Mouse (Mus musculus) left cerebral cortex, adult 11 months (tissue): ENCODE measurements at regions not wholly inside any gene's neighbourhood (a gene's known extent, or its start where the extent isn't known, plus 50 kb on each side); places are given as distances from the start of the nearest gene placed in this dataset.
A peak's percentile ranks its signal among the peaks of the same experiment; 100 is the strongest.

Source experiments
- DNase-seq: peaks from one replicate; pipeline ENCODE4 v3.0.0; 2022; ENCODE audit warnings: low spot score

DNA sequence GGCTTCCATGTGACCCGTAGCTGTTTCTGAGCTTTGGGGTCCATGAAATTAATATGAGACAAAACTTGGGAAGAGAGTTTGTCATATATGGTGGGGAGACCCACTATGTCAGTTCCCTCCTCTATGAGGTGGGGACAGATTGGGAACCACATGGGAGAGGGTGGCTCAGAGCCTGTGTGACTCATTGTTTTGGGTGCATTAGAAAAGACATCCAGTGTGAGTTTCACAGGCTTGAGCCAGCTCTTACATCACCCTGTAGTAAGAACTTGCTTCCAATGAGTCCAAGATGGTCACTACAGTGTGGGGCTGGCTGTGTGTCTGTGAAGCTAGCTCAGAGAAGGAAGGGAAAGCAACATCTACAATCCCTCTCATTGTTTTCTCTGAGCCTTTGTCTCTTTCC is 314.6 kb upstream of the Myt1l start:
- no peak for DNase-seq

DNA sequence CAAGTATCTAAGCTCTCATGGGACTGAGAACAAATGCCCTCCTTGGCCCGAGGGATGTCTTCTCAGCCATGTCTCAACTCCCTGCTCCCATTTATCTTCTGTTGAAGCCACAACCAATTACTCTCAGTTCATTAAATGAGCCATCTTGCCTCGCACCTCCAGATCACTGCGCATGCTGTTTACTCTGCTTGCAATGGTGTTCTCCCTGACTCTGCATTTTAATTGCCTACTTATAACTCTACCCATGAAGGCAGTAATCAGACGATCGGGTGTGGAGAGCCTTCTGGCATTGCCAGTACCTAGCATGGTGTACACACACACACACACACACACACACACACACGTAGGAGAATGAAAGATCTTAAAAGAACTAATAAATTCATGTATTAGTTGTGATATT is 306.1 kb upstream of the Myt1l start:
- DNase-seq: no peak

DNA sequence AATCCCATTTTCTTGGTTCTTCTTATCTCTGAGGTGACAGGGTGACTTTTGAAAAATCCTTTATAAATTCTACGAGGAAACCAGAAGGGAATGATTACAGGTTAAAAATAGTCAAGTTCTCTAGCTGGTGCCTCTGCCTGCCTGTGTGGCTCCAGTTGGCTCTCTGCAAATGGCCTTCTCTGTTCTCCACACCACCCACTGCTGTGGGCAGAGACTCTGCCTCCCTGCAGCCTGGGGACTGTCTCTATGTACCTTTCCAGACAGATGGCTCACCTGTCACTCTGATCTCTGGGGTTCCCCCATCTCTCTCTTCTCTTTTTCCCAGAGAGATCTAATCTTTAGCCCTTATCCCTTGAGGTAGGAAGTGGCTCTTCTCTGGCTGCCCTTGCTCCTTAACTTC is 302.2 kb upstream of the Myt1l start:
- DNase-seq: no peak

DNA sequence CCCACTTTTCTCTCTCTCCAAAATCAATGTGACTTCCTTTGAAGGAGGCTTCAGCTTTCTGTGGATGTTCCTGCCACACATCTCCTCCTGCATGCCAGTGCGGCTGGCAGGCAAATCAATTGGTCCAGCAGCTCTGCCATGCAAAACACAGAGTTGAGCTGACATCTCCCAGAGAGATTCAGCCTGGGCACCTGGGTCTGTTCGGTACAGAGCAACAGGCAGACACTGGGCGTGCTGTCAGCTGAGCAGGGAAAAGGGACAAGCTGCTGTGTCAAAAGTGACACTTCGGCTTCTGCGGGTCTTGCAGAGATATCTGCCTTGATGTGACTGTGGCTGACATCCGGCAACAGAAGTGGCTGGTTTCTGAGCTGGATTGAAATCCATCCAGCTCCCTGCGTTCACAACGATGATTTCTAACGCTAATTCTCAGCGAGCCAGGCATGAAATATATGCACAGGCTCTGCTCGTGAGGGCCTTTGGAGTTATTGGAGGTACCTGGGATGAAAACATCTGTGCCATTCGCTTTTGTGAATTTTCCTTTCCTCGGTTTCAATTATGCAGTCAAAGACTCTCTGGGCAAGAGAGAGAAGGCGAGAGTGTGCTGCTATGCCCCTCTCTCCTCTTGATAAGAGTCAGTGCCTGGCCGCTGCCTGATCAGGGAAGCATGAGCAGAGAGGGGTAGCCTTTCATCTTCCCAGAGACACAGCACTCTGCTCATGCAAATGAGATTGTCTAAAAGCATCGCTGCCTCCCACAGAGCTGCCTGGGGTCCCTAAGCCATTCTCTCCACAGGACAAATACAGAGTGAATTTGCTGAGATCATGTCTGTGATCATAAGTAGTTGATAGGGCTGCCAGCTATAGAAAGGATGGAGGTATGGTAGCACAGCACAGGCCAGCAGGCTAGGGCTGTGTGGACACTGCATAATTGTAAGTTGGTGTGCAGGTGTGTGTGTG is 295.4 kb upstream of the Myt1l start:
- DNase-seq: no peak

DNA sequence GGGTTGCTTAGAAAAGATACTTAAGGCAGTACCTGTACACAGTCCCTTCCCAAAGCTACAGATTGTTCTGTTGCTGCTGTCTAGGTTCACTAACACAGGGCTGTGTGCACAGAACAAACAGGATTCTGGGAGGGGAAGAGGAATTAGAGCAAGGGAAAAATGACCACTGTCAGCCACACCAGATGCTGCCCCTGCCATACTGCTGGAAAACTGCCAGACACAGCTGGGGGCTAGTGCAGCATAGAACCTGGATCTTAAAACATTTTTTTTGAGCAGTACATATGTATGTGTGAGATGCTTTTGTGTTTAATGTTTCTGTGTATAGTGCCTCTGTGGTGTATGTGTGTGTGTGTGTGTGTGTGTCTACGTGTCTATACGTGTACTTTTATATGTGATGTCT is 291.7 kb upstream of the Myt1l start:
- no peak for DNase-seq

DNA sequence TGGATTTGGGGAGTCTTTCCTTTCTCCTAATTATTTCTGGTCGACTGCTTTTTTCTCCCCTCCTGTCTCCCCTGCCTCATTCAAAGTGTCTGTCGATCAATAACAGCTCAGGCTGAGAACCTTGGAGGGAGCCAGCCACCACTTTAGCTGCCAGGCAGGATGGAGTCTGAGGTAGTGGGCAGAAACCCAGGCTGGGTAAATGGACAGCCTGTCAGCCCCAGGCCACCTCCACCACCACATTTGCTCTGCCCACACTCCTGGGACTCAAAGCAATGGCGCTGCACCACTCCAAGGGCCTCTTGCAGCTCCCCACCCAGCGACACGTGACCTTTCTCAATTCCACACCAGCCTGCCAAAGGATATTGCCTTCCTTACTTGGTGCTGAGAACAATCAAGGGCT is 290.7 kb upstream of the Myt1l start:
- DNase-seq: no peak

DNA sequence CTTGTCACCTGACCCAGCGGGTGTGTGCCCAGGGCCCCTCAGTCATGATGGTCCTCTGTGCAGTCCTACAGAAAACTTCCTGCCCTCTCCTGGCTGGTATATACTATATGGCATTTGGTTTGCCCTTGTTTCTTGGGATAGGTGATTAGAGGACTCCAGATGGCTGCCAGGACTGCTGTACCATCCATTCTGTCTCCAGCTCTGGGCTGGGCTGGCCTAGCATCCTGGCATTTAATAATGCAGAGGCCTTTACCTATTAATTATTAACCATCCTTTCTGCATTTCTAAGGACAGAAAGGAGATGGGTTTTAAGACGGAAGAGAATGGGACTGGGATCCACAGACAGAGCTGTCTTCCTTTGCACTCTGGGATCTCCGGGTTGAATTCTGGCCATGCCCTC is 288.7 kb upstream of the Myt1l start:
- DNase-seq: no peak

DNA sequence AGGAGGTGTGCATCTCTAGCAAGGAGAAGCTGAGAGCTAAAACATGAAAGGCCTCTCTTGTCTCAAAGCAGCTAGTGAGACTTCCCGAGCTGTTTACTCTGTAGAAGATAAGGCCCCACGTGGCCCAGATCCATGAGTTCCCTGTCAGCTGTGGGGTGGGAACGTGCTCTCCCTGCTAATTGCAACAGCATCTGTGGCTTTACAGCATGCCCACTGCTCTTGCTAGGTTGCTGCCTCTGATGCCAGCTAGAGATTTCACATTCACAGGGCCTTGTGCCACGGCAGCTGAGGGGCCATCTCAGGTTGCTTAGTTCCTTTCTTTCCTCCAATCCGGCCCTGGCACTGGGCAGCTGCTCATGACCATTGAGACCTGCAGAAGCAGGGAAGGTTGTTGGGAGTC is 288.2 kb upstream of the Myt1l start:
- DNase-seq: peak; percentile 47

DNA sequence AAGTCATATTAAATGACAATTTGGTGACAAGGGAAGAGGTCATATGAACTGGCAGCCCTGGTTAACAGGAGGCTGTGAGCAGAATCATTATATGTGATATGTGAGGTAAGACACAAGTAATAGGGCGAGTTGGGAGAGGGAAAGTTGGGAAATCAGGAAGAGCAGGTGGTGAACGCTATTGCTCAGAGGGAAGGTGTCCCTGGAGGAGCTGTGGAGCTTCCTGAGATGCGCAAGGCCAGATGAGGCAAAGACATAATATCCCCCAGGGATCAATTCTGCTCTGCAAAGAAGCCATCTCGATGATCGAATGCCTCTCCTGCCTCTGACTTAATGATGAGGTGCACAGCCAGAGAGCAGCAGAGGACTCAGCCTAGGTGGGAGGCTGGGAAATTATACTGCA is 285.1 kb upstream of the Myt1l start:
- DNase-seq: no peak

DNA sequence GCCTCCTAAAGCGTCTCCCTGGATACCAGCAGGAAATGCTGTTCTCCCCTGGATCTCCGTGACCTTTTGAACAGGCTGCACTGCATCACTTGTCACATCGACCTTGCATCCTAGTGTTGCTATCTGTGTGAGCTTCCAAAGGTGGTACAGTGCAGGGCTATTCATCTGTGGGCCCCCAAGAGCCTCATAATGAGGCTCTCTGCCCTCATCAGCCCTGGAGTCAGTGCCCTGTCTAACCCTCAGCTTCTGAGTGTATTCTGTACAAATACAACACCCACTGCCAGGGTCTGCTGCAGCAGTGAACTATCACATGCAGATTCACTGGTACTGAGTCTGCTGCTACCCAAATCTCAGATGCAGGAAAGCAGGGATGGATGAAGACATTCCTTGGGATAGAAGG is 282.1 kb upstream of the Myt1l start:
- DNase-seq: no peak

DNA sequence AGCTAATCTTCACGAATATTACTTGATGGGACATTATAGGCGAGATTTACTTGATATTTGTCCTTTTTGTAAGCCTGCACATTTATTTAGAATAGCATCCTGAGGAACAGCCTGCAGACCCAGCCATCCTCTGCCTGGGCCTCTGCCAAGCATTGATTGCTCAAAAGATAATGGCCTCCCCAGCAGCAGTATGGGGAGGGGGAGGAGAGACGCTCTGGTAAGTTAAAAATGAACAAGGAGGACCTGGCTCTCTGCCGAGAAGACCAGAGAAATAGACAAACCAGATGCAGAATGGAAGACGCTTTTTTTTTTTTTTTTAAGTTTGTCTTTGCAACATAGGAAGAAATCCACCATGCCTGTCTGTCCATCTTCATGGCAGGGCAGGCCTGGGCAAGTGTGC is 280.8 kb upstream of the Myt1l start:
- no peak for DNase-seq

DNA sequence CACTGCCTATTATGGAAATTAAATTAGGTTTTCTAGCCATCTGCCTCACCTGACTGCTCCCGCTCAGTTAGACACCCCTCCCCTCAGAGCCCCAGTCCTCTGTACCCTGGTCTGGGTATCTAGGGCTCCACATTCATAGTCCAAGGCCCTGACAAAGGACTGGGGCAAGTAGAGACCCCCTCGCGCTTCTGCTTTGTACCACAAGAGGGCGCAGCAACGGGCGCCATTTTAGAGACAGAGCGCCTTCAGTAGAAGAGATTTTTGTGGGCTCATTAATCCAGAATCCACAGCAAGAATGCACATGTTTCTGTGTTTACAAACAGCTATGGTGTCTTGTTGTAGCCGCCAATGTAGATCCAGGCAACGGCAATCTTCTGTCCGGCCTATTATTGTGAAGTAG is 279.7 kb upstream of the Myt1l start:
- no peak for DNase-seq

DNA sequence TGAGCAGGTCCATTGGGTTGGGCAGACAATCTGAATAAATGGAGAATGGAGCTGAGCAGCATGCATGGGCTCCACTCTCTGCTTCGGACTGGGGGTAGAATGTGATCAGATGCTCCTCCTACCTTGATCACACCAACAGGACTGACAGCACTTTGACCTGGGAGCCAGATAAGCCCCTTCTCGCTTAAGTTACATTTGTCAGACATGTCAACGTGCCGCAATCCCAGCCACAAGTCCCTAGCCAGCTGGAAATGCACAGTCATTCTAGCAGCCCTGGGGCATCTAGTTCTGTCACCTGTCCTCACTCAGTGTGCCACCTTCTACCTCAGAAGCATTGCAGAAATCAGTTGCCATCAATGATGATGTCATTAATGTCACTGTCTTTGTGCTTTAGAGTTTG is 272.1 kb upstream of the Myt1l start:
- DNase-seq: no peak

DNA sequence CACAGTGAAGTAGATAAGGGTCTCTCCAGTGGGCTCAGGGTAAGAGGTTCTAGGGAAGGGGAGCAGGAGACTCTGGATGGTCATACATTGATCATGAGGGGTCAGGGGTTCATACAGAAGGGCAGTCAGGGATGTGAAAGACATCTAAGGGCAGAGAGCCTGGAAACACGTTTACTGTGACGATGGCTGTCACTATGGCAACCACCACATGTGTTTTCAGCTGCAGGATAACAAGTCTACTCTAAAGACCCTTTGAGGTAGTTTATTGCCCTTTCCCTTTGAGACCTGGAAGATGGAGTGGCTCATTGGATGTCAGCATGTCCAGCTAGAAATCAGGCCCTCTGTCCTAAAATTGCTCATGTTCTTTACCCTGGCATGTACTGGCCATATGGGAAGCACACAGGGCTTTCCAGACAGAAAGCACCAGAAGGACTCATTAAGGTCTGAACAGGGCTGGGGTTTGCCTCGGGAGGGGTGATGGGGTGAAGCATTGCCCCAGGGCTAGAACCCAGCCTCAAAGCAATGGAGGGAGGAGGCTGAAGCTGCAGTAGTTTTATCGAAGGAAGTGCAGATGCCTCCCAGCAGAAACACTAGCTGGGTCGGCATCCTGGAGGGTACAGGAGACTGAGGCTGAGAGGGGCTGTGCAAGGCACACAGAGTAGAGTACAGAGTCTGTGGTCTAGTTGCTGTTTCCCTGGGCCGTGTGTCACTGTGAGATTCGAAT is 271.0 kb upstream of the Myt1l start:
- DNase-seq: no peak

DNA sequence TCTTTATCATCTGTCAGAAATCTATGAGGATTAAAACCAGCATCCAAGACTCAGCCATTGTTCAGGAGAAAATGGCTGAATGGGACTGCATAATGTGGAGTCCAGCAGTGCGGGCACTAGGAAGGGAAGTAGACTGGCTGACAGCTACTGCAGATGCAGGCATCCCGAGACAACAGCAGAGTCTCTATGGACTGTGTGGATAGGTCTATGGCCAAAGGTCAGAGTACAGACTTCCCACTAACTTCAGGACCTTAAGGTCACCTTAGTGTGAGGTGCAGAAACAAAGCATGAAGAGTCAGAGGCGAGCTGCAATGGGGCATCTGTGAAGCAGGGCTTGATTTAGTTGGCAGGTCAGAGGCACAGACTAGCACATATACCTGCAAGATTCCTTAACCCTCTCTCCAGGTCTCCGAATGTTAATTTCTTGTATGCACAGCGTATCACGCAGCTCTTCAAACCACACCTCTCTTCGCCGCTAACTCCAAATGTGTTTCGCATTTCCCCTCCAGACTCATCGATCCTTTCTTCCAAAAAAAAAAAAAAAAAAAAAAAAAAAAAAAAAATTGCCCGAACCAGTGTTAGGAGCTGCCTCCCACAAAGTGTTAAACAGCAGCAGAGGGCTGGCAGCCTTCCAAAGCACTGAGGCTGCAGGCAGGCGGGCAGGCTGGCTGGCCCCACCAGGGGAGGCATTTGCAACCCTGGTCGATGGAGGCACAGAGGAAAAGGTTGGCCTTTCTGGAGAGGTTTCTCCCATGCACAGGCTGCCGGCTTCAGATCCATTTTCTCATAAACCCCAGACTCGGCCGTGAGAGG is 270.2 kb upstream of the Myt1l start:
- peak; percentile 27 for DNase-seq

DNA sequence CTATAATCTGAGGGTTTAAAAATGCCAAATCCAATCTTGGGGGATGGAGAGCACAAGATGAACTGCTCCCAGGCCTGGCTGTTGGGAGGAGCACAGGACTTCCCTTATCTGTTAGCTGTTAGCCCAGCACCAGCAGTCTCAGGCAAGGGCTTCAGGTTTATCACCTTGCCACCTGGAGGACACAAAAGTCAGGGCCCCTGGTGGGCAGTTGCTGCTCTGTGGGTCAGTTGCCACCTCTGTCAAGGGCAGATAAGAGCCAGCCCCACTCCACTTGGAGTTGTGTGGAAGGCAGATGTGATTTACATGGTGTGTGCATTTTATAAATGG is 269.7 kb upstream of the Myt1l start:
- DNase-seq: no peak

DNA sequence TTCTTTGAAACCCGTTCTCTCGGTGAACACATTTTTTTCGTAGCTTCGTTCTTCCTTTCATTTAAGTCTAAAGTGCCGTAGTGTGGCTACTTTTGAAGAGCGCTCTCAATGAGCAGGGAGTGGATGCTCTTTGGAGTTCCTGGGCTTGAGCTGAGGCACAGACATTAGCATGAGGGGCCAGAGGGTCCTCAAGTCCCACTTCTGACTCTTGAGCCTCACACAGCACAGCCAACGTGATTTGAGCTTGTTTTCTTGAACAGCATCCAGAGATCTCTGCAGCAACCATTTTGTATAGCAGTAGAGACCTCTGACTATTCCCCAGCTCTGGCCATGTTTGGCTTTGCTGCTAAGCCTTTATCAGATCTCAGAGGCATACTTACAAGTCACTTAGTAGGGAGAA is 269.2 kb upstream of the Myt1l start:
- DNase-seq: no peak

DNA sequence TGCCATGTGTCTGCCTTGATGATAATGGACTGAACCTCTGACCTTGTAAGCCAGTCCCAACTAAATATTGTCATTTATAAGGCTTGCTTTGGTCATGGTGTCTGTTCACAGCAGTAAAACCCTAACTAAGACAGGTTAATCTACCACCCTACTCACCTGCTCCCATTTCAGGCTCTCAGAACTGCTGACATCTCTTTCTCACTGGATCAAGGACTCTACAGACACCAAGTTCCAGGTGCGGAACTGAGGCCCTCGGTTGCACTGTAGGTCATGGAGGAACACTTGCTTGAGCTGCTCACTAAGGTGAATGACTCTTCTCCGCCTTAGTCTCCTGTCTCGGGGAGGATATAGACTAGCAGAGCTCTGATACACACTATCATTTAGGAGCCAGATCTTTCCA is 254.0 kb upstream of the Myt1l start:
- DNase-seq: no peak

DNA sequence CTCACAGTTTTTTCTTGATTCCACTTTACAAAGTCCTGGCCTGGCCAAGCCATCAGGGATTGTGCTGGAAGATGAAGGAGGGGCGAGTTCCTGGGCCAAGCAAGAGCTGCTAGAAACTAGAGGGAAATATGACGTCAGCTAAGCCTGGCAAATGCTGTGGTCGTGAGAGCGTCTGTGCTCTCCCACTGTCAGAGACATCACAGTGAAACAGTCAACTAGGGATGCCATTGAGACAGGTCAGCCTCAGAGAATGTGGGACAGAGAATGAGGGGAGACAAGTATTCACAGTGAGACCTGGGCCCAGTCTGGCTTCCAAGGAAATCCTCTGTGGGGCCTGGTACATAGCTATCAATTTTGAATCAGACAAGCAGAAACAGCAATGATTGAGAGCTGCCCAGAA is 252.5 kb upstream of the Myt1l start:
- DNase-seq: no peak

DNA sequence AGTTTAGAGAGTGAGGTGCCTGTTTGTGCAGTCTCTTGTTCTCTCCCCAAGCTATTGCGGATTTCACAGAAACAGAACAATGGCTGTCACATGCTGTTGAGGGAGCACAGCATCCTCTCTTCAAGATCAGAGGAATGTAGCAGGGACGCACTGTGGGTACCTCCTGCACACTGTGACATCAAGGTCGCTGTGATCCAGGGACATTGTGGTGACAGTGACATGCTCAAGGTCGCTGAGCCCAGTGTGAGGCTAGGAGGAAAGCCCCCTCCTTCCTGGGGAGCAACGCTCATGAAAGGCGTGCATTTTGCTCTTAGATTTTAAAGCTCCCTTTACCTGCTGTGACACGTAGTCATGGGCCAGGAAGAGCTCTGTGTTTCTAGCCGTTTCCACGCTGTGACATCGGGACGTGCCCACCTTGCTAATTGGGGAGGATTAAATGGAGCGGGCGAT is 248.5 kb upstream of the Myt1l start:
- DNase-seq: no peak

DNA sequence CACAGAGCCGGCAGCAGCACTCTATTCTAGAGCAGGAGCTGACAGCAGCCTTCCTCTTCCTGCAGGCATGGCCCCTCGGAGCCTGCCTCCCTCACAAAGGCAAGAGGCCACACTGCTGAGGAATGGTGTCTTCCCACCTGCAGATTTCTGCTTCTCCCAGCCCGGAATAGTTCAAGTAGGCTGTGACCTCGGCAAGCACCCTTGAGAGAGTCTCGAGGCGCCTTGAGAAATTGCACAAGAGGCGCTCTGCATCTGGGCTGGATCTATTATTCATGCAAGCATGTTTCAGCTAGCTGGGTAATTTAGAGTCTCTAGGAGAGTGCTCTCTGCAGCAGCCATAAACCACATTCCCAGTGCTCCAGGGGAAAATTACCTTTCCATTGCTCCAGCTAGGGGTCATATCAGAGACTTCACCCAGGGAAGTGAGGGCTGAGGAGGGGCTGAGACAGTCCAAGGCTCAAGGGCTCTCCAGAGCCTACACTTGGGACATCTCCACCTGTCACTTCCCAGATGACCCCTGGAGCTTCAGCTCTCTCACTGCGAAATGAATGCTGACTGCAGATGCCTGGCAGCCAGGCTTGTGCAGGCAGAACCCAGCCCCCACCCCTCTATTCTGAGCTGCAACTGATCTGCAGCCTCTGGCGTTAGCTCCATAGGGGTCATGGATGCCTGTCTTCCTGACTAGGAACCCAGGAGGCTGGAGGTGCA is 247.9 kb upstream of the Myt1l start:
- DNase-seq: peak; percentile 66
